Mouse (Mus musculus): Measurements from ENCODE around the gene Crtc2.
A peak's percentile ranks its signal among the peaks of the same experiment; 100 is the strongest.

Crtc2 gene

GRCm38 (mm10) chr3:90313367-90313766 lies 59.4 kb downstream of the Crtc2 start:
- DNase-seq (ENCODE audit: low read depth) = peak; percentile 28
